Mouse (Mus musculus) heart, postnatal 0 days (tissue): Measurements from ENCODE around the gene Gfi1.

Experiments used
- CTCF ChIP-seq: IDR thresholded peaks from 2 replicates; pipeline ENCODE4 v1.5.1; 2016; ENCODE audit warnings: antibody characterized with exemption, control low read depth, low read depth
- EP300 ChIP-seq: IDR thresholded peaks from 2 replicates; pipeline ENCODE4 v1.6.1; 2016; ENCODE audit warnings: antibody characterized with exemption, low read depth

- TF ChIP-seq CTCF (no peak), EP300 (no peak)
These were observed 4.2 kb downstream of the Gfi1 start for GRCm38 (mm10) chr5:107721638-107722011.
